Mouse (Mus musculus) lung, embryonic 16.5 days (tissue): ENCODE data around the gene L2hgdh. TPM values are rescaled to one million over a fixed set of nuclear protein-coding genes. Genes with fewer than 3 reads are reported as not detected.

Experiments used
- ATAC-seq: fragments of 200-750 bp; cut with Nextera tagmentation; 2 replicates; pipeline ENCODE4 v1.8.0; 2017; ENCODE audit warnings: low read depth, mild to moderate bottlenecking, moderate library complexity
- H3K27ac ChIP-seq: fragments of 300-500 bp; sonication (generic); 2 replicates; pipeline ENCODE4 v1.5.1; 2014; ENCODE audit warnings: mild to moderate bottlenecking, control low read depth, low read length
- H3K27me3 ChIP-seq: fragments of 300-500 bp; sonication (generic); 2 replicates; pipeline ENCODE4 v1.6.1; 2014; ENCODE audit warnings: low read depth, low read length, mixed read lengths; ENCODE audit not compliant: control insufficient read depth, insufficient read depth
- H3K36me3 ChIP-seq: fragments of 300-500 bp; sonication (generic); 2 replicates; pipeline ENCODE4 v1.6.1; 2014; ENCODE audit warnings: low read length; ENCODE audit not compliant: control insufficient read depth, insufficient read depth
- H3K4me1 ChIP-seq: fragments of 300-500 bp; sonication (generic); replicated peaks from 2 replicates; pipeline ENCODE4 v1.6.1; 2014; ENCODE audit warnings: low read length, mixed read lengths; ENCODE audit not compliant: control insufficient read depth, insufficient read depth
- H3K4me2 ChIP-seq: fragments of 300-500 bp; sonication (generic); 2 replicates; pipeline ENCODE4 v1.6.1; 2014; ENCODE audit warnings: low read depth, low read length, control low read depth
- H3K4me3 ChIP-seq: fragments of 300-500 bp; sonication (generic); 2 replicates; pipeline ENCODE4 v1.5.1; 2014; ENCODE audit warnings: mild to moderate bottlenecking, low read length, control low read depth
- H3K9ac ChIP-seq: fragments of 300-500 bp; sonication (generic); 2 replicates; pipeline ENCODE4 v1.6.1; 2014; ENCODE audit warnings: low read length, control low read depth
- H3K9me3 ChIP-seq: fragments of 300-500 bp; sonication (generic); 2 replicates; pipeline ENCODE4 v1.6.1; 2016; ENCODE audit warnings: low read length; ENCODE audit not compliant: control insufficient read depth
- WGBS: fragments of 180-500 bp; shearing (Covaris S2); extraction: QIAGEN DNeasy Blood & Tissue Kit; methylation state at CpG from one replicate; pipeline ENCODE4 v1.1.7; 2014; 5-methylcytosine and 5-hydroxymethylcytosine counted together
- polyA plus RNA-seq: library from polyadenylated mRNA; unstranded; fragments of >200 nt; fragmentation: Nextera tagmentation; extraction: Ambion mirVana; gene quantifications from 2 replicates; pipeline ENCODE4 v1.2.1, GENCODE M21; 2015

Gene L2hgdh
- 14.3 and 15.5 TPM in 2 replicates for polyA plus RNA-seq

- WGBS, result under 1% methylated on average over 60 of the region's 60 CpGs
- H3K4me3 ChIP-seq, result peak within 1 kb of the TSS; percentile 89
- peak within 1 kb of the TSS; percentile 94 for H3K4me2 ChIP-seq
- peaks cover 12% of the 10 kb centered on the region; the same call in 1 of the 2 replicates for H3K4me1 ChIP-seq
- peaks cover 3% of the 10 kb centered on the region for H3K9me3 ChIP-seq
- H3K27me3 ChIP-seq, result no peaks in the 10 kb centered on the region
- peak; percentile 98 for ATAC-seq
- peak within 1 kb of the TSS; percentile 82 for H3K9ac ChIP-seq
- H3K36me3 ChIP-seq, result no peaks in the 10 kb centered on the region; the same call in 1 of the 2 replicates
- H3K27ac ChIP-seq, result peak within 1 kb of the TSS; percentile 81
Observed at GRCm38 (mm10) chr12:69724711-69725460, at the start of gene L2hgdh, which contains the start of gene Atp5s. TSS of gene L2hgdh (minus strand) at chr12:69724873. TSS of gene Atp5s (plus strand) at chr12:69724950.

DNA sequence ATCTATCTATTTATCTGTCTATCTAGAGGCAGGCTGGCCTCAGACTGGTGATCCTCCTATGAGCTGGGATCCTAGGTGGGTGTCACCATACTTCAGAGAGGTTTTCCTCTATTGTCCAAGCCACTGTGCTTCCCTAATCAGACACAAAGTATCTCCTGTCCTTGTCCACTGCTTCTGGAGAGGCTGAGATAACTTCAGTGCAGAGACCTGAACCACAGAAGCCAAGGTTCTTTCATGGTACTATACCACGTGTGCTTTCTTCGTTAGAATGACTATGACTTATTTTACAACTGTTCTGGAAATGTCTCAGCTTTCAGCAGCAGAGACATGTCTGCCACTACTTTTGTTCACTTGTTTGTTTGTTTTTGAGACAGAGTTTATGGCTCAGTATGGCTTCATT lies 44.2 kb upstream of the L2hgdh start:
- no peak for ATAC-seq
- Histone ChIP-seq H3K36me3 (no peaks in the 10 kb centered on the region), H3K4me2 (no peak overlapping the region), H3K27me3 (no peaks in the 10 kb centered on the region), H3K9me3 (no peaks in the 10 kb centered on the region), H3K9ac (no peak overlapping the region), H3K4me3 (no peak overlapping the region), H3K4me1 (no peaks in the 10 kb centered on the region), H3K27ac (no peak overlapping the region)
- 70% methylated on average over 2 of the region's 2 CpGs for WGBS

GRCm38 (mm10) chr12:69767476-69768258 lies 43.0 kb upstream of the L2hgdh start:
- Histone ChIP-seq H3K27me3 (no peaks in the 10 kb centered on the region), H3K9me3 (no peaks in the 10 kb centered on the region), H3K4me3 (no peak overlapping the region), H3K4me1 (no peaks in the 10 kb centered on the region), H3K27ac (no peak overlapping the region), H3K36me3 (no peaks in the 10 kb centered on the region), H3K4me2 (no peak overlapping the region), H3K9ac (no peak overlapping the region)
- ATAC-seq, result no peak
- 55% methylated on average over 9 of the region's 9 CpGs for WGBS

GRCm38 (mm10) chr12:69766185-69766904 lies 41.7 kb upstream of the L2hgdh start:
- no peak overlapping the region for H3K4me3 ChIP-seq
- WGBS, result 67% methylated on average over 10 of the region's 10 CpGs
- no peak overlapping the region for H3K9ac ChIP-seq
- no peaks in the 10 kb centered on the region for H3K9me3 ChIP-seq
- no peaks in the 10 kb centered on the region for H3K36me3 ChIP-seq
- ATAC-seq, result no peak
- H3K4me1 ChIP-seq, result no peaks in the 10 kb centered on the region; the same call in 1 of the 2 replicates
- no peak overlapping the region for H3K27ac ChIP-seq
- no peak overlapping the region for H3K4me2 ChIP-seq
- no peaks in the 10 kb centered on the region for H3K27me3 ChIP-seq

- Histone ChIP-seq H3K36me3 (no peaks in the 10 kb centered on the region), H3K4me3 (no peak overlapping the region), H3K4me1 (peaks cover 4% of the 10 kb centered on the region; the same call in 1 of the 2 replicates), H3K9me3 (no peaks in the 10 kb centered on the region), H3K9ac (no peak overlapping the region), H3K27me3 (no peaks in the 10 kb centered on the region), H3K27ac (no peak overlapping the region), H3K4me2 (no peak overlapping the region)
- 57% methylated on average over 9 of the region's 9 CpGs for WGBS
- no peak for ATAC-seq
Observed at GRCm38 (mm10) chr12:69765543-69765942, 40.9 kb upstream of the L2hgdh start.

DNA sequence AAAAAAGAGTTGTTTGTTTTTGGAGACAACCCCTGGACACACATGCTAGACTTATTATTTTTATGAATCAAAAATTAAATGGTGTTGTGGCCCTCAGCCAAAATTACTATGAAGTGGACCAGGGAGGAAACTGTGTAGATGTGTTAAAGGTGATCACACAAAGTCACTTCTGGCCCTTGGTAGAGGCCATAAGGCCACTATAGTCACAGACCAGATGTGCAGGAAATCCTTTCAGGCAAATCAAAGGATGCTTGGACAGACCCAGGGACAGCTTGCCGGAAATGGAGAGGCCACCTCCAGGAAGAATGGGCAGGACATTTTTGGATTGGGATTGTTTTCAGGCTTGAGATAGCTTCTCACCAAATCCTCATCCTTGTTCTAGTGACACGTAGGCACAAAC lies 36.9 kb upstream of the L2hgdh start:
- Histone ChIP-seq H3K4me2 (no peak overlapping the region), H3K4me3 (no peak overlapping the region), H3K27me3 (no peaks in the 10 kb centered on the region), H3K36me3 (no peaks in the 10 kb centered on the region), H3K9me3 (no peaks in the 10 kb centered on the region), H3K9ac (no peak overlapping the region), H3K4me1 (peaks cover 31% of the 10 kb centered on the region), H3K27ac (no peak overlapping the region; the same call in 1 of the 2 replicates)
- WGBS, result 60% methylated on average over 2 of the region's 2 CpGs
- ATAC-seq, result no peak

- H3K36me3 ChIP-seq, result no peaks in the 10 kb centered on the region
- ATAC-seq, result no peak
- 69% methylated on average over 20 of the region's 20 CpGs for WGBS
- no peak overlapping the region for H3K4me2 ChIP-seq
- peaks cover 35% of the 10 kb centered on the region for H3K4me1 ChIP-seq
- H3K27me3 ChIP-seq, result no peaks in the 10 kb centered on the region
- no peak overlapping the region for H3K9ac ChIP-seq
- H3K4me3 ChIP-seq, result no peak overlapping the region
- no peaks in the 10 kb centered on the region for H3K9me3 ChIP-seq
- H3K27ac ChIP-seq, result peak overlapping the region; percentile 52; the same call in 1 of the 2 replicates
Observed at GRCm38 (mm10) chr12:69760743-69761406, 36.2 kb upstream of the L2hgdh start.

DNA sequence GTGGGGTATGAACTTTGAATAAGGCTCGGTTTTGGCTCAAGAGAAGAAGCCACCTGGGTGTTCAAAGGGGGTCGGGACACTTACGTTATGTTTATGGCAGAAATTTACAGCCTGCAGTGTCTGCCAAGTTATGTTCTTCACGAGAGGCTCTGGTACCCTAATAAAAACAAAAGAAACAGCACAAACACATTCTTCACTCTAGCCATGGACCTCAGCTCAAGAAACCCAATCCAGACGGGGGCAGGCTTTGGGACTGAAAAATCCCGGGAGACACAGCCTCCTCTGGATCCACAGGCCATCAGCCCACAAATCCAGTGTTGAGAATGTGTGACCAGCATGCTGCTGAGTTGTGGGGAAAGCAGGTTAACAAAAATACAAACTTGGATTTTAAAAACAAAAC lies 35.3 kb upstream of the L2hgdh start:
- Histone ChIP-seq H3K9me3 (no peaks in the 10 kb centered on the region), H3K4me3 (no peak overlapping the region), H3K36me3 (no peaks in the 10 kb centered on the region), H3K9ac (no peak overlapping the region), H3K4me2 (no peak overlapping the region), H3K4me1 (peaks cover 35% of the 10 kb centered on the region), H3K27ac (peak overlapping the region; percentile 38), H3K27me3 (no peaks in the 10 kb centered on the region)
- no peak for ATAC-seq
- 38% methylated on average over 6 of the region's 6 CpGs for WGBS
